Mouse (Mus musculus) heart, embryonic 10.5 days (tissue): ENCODE results near the gene Klra2. TPM values are rescaled to one million over a fixed set of nuclear protein-coding genes. Genes with fewer than 3 reads are reported as not detected.

Experiments used
- DNase-seq: peaks from one replicate; pipeline ENCODE4 v3.0.0-alpha.2; 2017; ENCODE audit warnings: low spot score
- H3K27ac ChIP-seq: fragments of 300-500 bp; sonication (generic); 2 replicates; pipeline ENCODE4 v1.5.1; 2016; ENCODE audit warnings: mild to moderate bottlenecking
- H3K27me3 ChIP-seq: fragments of 300-500 bp; sonication (generic); 2 replicates; pipeline ENCODE4 v1.6.1; 2016; ENCODE audit warnings: mild to moderate bottlenecking; ENCODE audit not compliant: poor library complexity, insufficient read depth, severe bottlenecking
- H3K36me3 ChIP-seq: fragments of 300-500 bp; sonication (generic); 2 replicates; pipeline ENCODE4 v1.6.1; 2016; ENCODE audit warnings: mild to moderate bottlenecking, moderate library complexity
- H3K4me1 ChIP-seq: fragments of 300-500 bp; sonication (generic); 2 replicates; pipeline ENCODE4 v1.6.1; 2016; ENCODE audit warnings: mild to moderate bottlenecking
- H3K4me3 ChIP-seq: fragments of 300-500 bp; sonication (generic); 2 replicates; pipeline ENCODE4 v1.5.1; 2016; ENCODE audit warnings: mild to moderate bottlenecking, moderate library complexity
- H3K9me3 ChIP-seq: fragments of 300-500 bp; sonication (generic); 2 replicates; pipeline ENCODE4 v1.6.1; 2016; ENCODE audit warnings: mild to moderate bottlenecking, moderate library complexity
- WGBS: fragments of 180-500 bp; shearing (Covaris S2); methylation state at CpG from one replicate; pipeline ENCODE4 v1.1.7; 2016; 5-methylcytosine and 5-hydroxymethylcytosine counted together
- polyA plus RNA-seq: library from polyadenylated mRNA; unstranded; fragments of >200 nt; fragmentation: Nextera tagmentation; extraction: Ambion mirVana; gene quantifications from 2 replicates; pipeline ENCODE4 v1.2.1, GENCODE M21; 2016

Klra2 gene
- polyA plus RNA-seq, 1 experiment from 2014 or later = not detected

DNA sequence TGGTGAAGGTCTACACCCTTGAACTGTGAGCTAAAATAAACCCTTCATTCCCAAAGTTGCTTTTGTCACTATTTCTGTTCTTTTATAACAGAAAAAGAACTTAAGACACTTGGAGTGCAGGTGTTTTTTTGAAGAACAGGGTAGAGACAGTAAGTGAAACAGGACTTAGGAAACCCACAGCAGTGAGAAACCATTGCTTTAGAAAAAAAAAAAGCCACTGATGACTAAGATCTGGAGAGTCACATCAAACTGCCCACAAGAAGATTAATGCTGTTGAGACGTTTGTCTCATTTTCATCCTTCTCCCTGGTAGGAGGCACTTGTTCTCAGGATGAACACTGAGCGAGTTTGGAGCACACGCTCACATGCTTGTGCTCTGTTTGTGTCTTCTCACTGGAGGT lies 14.8 kb upstream of the Klra2 start:
- DNase-seq = no peak
- WGBS = 79% methylated on average over 3 of the region's 3 CpGs
- Histone ChIP-seq H3K27me3 (no peaks in the 10 kb centered on the region), H3K4me3 (no peak overlapping the region), H3K36me3 (no peaks in the 10 kb centered on the region), H3K27ac (no peak overlapping the region), H3K4me1 (no peaks in the 10 kb centered on the region), H3K9me3 (no peaks in the 10 kb centered on the region)

DNA sequence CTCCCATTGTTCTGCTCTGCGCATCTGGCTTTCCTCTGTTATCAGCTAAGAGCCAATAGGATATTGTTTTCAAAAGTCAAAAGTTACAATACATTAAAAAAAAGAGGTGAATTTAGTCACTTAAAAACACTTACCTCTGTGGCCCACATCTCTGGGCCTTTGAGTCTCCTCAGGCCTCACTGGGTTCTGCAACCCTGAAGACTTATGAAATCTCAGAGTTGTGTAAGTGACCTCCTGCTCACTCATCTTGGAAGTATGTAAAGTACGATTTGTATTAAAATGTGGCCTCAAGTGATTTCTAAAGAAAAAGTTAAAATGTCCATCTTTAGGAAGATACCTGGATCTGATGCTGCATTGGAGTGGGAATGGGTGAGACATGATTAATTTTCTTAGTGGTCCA lies 2.1 kb downstream of the Klra2 start:
- Histone ChIP-seq H3K9me3 (no peaks in the 10 kb centered on the region), H3K27ac (no peak overlapping the region), H3K4me1 (no peaks in the 10 kb centered on the region), H3K36me3 (no peaks in the 10 kb centered on the region), H3K4me3 (no peak overlapping the region), H3K27me3 (no peaks in the 10 kb centered on the region)
- DNase-seq = no peak
- WGBS = 61% methylated on average over 2 of the region's 2 CpGs

Other genes with a start within 250 kb of the Klra2 start
- gene Magohb, start 45.9 kb upstream of the Klra2 start, polyA plus RNA-seq = 45.9 and 52.2 TPM in 2 replicates
- 0.60 and 1.0 TPM in 2 replicates for gene Styk1, start 106.2 kb upstream of the Klra2 start, polyA plus RNA-seq
- gene Ybx3, start 141.1 kb upstream of the Klra2 start, polyA plus RNA-seq = 37.6 and 48.9 TPM in 2 replicates
- gene 5430401F13Rik, start 239.0 kb upstream of the Klra2 start, polyA plus RNA-seq = not detected in 2 replicates
- not detected in 2 replicates for gene Gm6619, start 239.0 kb upstream of the Klra2 start, polyA plus RNA-seq